Mouse (Mus musculus) c-Kit-negative CD71-positive TER-119-positive erythroid progenitor cells, embryonic 14.5 days (primary cell): Measurements from ENCODE around the gene Fam76b.

ENCODE experiments used
- DNase-seq: peaks from one replicate; pipeline ENCODE4 v3.0.0-alpha.2; 2013; ENCODE audit warnings: low read depth, low spot score

Fam76b gene

GRCm38 (mm10) chr9:13871631-13872030 is 44.1 kb downstream of the Fam76b start:
- DNase-seq = no peak

GRCm38 (mm10) chr9:13874359-13874758 is 46.8 kb downstream of the Fam76b start:
- DNase-seq = no peak

GRCm38 (mm10) chr9:13875340-13875739 is 47.8 kb downstream of the Fam76b start:
- DNase-seq = no peak

- DNase-seq = no peak
These were observed 53.2 kb downstream of the Fam76b start for GRCm38 (mm10) chr9:13880761-13881160.

DNA sequence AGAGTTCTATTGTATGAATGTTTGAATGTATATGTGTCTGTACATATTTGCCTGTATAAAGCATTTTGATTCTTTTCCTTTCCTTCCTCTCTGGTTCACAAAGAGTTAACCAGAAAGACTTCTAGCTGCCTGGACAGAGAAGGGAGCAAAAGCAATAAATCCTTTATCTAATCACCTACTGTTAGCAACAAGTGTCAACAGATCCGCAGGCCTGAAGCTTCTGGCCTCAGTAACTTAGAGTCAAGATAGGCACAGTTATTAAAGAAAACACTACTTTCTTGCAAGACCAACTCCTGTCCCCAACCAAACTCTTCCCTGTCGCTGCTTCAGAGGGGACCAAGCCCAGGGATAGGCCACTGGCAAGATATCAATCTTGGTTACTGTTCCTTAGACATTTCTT is 55.0 kb downstream of the Fam76b start:
- DNase-seq = no peak

DNA sequence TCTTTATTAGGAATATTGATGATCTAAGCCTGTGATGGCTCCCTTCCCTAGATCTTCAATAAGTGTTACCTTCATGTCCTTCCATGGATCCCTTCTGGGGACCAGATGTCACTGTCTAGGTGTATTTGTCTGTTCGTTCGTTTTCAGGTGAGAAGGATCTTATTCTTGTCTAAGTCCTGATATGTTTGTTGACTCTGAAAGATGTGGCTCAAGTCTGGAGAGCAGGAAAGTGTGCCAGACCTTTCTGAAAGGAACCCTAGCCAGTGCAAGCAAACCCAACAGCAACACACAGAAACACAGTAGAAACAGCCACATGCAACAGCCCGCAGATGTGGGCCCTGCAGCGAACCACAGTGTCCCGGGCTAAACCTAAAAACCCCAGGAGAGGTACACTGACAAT is 61.5 kb downstream of the Fam76b start:
- DNase-seq = no peak

- no peak for DNase-seq
These were observed 62.1 kb downstream of the Fam76b start for GRCm38 (mm10) chr9:13889657-13890056.

- no peak for DNase-seq
These were observed 62.7 kb downstream of the Fam76b start for GRCm38 (mm10) chr9:13890171-13890570.

GRCm38 (mm10) chr9:13891888-13892287 is 64.4 kb downstream of the Fam76b start:
- DNase-seq = no peak

GRCm38 (mm10) chr9:13893044-13893443 is 65.5 kb downstream of the Fam76b start:
- no peak for DNase-seq

DNA sequence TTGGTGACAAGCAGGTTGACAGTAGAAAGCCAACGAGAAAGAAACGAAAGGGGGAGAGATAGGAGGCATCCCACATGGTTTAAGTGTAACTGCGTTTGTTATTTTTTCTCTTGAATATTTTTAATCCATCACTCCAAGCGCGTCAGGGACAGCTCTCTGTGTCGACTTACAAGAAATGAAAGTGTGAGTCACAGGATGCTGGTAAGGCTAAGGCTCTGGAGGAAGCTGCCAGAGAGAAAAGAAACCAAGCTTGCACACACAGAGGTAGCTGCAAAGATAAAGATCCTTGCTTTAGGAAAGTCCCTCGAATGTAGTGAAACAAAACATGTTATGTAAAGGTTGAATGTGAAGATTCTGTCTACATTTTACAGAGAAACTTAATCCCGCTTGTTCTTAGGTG is 67.0 kb downstream of the Fam76b start:
- no peak for DNase-seq

DNA sequence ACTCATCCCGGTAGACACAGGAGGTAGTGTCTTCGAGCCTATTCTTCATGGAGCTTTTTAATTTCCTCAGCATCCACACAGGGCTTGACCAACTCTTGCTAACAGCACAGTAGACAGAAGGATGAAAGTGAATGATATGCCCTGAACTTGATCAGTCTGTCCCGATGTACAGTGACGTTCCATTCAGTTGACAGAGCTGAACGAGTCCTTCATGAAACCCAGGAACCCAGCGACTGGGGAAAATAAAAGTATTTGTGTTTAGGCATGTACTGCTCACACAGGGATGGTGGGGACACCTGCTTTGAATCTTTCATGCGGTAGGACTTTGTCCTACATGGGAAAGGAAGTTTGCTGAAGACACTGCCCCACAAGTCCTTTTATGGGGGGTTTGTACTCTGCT is 67.4 kb downstream of the Fam76b start:
- no peak for DNase-seq

GRCm38 (mm10) chr9:13896055-13896454 is 68.5 kb downstream of the Fam76b start:
- DNase-seq = no peak

GRCm38 (mm10) chr9:13898510-13899305 is 71.2 kb downstream of the Fam76b start:
- no peak for DNase-seq

- no peak for DNase-seq
These were observed 74.5 kb downstream of the Fam76b start for GRCm38 (mm10) chr9:13902030-13902429.

DNA sequence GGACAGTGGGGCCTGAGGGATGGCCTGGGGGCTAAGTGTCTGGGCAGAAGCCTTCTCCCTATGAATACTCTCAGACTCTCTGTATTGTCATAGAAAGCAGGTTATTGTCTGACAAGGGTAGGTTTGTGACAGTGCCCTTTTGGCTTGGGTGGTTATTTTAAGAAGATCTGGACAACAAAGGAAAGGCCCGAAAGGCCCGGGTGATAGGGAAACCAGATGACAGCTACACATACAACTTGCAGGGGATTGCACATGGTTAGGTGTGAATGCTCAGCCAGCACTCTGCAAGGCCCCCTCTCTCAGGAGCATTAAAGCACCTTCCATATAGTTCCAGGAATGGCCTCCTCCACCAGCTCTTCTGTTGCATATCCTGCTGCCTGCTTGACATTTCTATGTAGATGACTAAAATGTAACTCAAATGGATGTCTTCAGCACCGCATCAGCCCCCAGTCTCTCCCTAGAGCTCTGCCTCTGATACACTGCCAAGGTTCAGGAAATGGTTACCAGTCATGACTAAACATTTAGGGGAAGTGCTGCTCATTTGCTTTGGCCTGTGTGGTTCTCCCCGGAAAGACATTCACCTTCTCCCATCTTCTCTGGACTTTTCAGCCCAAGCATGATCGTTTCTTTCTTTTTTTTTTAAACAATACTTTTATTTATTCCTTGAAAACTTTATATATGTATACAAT is 76.7 kb downstream of the Fam76b start:
- DNase-seq = no peak
